Mouse (Mus musculus) megakaryocyte, embryonic 14.5 days (primary cell): ENCODE measurements around the gene Rpusd1.

Experiments used
- FLI1 ChIP-seq: IDR thresholded peaks from 2 replicates; pipeline ENCODE4 v1.6.1; 2012; ENCODE audit warnings: low read length, inconsistent platforms, mixed read lengths
- GATA1 ChIP-seq: IDR thresholded peaks from 3 replicates; pipeline ENCODE4 v1.6.1; 2012; ENCODE audit warnings: mixed read lengths, low read length, inconsistent platforms, borderline replicate concordance

GRCm38 (mm10) chr17:25735745-25736144 is 8.3 kb downstream of the Rpusd1 start, which contains the start of gene Mslnl:
- no peak for TF ChIP-seq GATA1
- no peak for TF ChIP-seq FLI1
